Mouse (Mus musculus) retina, embryonic 14.5 days (tissue): ENCODE data around the gene Cox11.

Source experiments
- DNase-seq: peaks from one replicate; pipeline ENCODE4 v3.0.0-alpha.2; 2015; ENCODE audit warnings: low spot score

Gene Cox11

DNA sequence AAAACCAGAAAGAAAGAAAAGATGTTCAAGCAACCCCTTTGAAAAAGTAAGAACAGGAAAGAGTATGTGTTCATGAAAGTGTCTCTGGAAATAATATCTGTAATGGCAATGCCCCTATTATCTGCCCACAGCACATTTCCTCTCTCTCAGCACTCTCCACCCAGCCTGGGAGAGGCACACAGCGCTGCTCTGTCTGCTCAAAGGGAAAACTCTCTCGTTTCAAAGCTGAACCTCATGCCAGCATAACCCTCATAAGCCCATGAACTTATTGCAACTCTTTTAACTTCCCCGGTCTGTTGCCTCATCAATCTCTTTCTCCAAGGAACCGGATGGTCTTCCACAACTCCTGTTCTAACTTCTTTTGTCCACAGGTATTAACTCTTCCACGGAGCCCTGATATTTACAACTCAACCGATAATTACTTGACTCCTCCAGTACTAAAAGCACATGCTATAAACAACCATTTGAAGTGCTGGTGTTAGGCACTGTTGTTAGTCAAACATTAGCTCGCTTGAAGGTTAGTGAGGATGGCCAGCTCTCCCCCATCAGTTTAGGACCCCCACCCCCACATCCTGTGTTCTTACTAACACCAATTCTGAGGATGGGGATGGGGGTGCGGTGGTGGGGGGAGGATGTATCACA, 26.5 kb downstream of the Cox11 start:
- DNase-seq = no peak

DNA sequence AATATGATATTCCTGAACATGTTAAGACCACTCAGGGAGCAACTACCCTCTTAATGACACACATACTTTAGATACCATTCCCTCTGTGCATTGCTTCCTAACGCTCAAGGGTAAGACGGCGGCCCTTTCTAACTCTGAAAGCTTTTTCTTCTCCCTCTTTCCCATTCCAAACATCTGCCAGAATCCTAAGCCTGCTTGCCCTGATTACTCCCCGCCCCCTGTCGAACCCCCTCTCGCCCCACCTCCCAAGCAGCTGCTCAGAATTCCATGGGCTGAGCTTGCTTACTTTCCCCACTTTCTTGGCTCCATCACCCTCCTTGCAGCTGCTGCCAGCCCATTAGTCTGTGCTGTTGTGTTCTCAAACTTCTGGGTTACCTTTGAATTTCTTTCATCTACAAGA, 27.2 kb downstream of the Cox11 start:
- DNase-seq = peak; percentile 12

DNA sequence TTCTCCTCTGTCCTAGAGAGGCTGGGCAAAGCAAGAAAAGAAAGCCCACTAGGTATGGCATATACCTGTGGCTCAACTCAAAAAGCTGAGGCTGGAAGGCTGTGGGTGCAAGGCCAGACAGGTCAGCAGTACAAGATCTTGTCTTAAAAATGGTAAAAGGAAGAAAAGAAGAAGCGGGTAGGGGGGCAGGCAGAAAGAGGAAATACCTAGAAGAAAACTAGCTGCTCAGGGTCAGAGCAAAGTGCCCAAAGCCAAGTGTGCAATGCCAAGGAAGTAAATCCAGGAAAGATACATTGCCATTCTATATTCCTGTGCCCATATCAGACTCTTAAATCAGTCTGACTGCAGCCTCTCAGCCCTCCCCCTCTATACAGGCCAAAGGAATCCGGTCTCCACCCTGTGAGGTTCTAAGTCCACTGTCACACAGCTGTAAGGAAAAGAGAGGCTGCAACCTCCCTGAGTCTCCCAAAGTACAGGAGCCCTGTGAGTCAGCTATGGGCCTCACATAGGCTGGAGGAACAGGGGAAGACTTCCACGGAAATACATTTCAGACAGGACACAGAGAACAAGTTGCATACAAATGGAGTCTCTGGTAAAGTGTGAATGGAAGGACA, 28.3 kb downstream of the Cox11 start:
- no peak for DNase-seq

DNA sequence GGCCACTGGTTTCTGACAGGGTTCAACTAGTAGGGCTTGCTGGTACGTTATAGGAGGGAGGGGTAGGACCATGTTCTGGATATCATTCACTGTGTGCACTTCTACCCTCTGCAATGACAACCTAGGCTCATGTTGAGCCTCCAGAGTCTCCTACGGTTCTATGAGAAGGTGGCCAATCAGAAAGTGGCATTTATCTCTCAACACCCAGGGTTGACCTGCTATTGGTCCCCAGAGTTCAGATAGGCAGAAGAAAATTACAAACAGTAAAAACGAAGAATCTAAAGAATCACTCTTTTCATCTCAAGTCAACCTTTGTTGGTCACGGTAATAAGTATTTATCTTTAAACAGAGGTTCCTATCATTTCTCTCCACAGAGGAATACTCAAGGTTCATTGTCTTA, 28.9 kb downstream of the Cox11 start:
- no peak for DNase-seq

DNA sequence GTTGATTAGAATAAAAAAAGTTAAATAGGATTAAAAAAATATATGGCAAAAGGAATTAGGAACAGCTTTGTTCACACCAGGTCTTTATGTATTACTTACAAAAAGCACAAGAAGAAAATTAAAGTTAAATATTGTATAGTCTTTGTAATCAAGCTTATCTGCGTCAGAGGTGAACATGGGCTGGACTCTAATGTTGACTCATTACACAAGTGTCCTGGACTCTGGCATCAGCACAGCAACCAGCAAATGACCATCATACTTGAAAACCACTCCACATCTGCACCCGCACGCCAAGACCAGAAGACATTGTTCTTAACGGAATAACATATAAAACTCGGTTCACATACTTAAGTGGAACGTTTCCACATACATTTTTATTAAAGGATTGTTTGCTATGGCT, 29.4 kb downstream of the Cox11 start:
- no peak for DNase-seq

GRCm38 (mm10) chr11:90675479-90676110, 37.6 kb downstream of the Cox11 start:
- no peak for DNase-seq

- no peak for DNase-seq
Measured at GRCm38 (mm10) chr11:90677027-90677426, 39.1 kb downstream of the Cox11 start.

DNA sequence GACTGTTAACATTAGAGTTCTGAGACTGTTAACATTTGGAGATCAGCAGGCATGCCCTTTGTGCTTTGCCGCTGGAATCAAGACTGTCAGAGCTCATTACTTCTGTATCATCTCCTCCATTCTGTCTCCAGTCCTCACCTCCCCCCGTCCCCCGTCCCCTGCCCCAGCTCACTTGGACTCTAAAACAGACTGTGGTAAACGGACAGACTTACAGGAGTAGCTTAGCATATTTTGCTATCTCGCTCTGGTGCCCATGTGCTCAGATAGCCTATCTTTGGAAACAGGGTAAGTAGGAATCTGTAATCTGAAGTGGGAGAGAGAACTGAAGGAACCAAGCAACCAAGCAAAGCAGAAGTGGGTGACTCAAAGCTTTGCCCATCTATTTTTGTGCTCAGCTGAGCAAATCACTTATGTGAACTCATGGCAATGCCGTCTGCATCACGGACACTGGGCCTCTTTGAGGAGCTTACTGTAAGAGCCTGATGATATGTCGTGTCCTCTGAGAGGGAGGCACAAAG, 39.9 kb downstream of the Cox11 start:
- peak; percentile 84 for DNase-seq

DNA sequence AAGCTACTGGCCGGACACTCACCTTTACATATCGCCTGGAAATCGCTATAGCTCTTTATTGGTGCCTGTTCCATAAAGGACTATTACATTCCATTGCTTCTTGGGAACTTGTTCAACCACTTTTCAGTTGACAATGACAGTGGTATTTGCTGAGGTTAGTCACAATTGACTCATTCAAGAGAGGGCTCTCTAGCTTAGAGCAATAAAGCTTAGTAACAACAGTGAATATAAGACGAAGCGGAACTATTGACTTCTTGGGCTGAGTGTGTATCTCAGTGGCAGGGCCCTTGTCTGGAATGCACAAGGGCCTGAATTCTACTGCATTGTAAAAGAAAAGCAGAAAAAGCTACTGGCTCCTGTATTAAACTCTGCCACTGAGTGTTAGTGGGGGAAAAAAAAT, 40.6 kb downstream of the Cox11 start:
- DNase-seq = no peak

DNA sequence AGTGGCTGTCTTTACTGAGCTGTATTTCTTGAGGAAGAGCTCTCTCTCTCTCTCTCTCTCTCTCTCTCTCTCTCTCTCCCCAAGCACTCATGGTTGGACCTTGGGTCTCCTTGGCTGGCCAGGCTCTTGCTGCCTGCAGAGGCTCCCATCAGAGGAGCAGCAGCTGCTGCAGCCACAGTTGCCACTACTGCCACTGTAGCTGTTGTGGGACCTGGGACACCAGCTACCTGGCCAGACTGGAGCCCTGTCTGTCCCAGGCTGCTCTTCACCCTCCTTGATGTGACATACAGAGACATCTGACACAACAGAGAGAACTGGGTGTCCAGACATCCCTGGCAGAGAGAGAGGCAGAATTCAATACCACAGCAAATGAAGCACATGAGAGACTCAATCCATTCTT, 43.2 kb downstream of the Cox11 start:
- DNase-seq = no peak

DNA sequence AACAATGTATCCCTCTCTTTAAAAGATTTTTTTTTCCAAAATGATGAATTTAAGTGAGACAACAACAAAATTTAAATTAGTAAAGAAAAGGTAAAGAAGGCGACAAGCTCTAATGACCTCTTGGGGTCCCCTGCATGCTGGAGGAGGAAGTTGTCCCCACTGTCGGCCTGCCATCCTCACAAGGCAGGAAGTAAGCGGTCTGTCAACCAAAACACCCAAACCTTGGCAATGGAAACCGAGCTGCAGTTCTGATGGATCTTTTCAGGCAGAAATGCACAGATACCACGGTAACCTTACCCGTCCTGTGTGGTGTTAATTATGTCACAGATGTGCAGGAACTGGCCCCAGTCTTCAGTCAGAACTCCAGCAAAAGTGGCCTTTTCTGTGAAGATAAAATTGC, 46.8 kb downstream of the Cox11 start:
- DNase-seq = no peak

DNA sequence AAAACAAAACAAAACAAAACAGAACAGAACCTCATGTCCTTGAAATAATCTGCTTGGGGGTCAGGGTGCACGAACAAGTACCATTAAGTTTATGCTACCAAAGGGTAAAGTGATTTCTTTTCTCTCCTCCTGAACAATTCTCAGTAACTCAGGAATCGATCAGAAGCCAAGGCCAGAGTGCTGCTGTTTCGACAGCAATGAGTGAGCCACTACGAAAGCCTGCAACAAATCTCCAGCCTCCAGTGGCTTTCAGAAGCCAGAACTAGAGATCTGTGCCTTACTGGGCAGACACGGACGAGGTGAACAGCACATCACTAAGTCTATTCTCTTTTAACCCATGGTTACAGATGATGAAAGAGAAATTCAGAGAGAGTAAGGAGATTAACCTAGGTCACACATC, 47.2 kb downstream of the Cox11 start:
- no peak for DNase-seq

DNA sequence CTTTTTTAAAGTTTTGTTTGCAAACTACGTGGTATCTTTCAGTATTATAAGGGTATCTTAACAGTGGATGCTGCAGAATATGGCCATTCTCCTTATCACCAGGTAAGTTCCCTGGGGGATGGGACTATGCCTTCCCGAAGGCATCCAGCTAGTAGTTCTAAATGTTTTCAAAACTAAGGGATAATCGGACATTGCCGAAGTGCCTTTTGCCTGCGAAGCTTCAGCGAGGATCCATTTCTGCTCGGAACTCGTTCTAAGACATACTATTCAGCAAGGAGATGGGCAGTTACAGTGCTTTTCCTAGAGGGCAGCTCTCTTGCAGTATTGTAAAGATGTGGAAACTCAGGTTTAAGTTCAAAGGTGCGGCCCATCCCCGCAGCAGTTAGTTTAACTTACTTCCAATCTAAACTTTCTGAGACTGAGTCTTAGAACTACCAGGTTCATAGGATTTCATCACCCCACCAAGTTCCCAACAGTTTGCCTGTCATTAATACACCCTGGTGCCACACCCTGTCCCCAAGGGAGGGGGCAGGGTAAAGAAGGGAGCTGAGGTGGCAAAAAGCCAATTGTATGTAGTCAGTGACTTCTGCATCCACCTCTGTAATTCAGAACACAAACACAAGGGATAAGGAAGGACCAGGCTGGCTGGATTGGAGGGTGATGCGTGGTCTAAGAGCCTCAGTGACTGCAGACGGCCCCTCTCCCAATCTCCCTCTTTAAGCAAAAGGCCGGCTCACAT, 48.5 kb downstream of the Cox11 start:
- DNase-seq = no peak

DNA sequence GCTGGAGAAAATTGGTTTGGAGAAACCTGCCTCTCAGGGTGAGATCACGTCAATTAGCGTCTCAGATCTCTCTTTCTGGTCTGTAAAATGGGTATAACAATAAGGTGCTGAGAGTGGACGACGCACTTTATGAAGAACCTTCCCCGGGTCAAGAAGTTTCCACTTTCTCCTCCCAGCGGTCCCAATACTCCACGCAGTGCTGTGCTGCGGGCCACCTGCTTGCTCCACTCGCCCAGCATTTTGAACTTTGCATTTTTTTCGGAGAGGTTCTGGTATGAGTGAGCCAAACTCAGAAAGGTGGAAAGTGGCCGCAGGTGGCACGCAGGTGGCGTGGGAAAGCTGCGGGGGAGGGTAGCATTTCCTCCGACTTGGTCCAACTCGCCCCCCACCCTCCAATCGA, 49.1 kb downstream of the Cox11 start:
- no peak for DNase-seq

- DNase-seq = peak; percentile 81
Measured at GRCm38 (mm10) chr11:90687460-90688416, 49.8 kb downstream of the Cox11 start, which contains the start of gene Tom1l1. Tom1l1 (minus strand) TSS chr11:90688366.

DNA sequence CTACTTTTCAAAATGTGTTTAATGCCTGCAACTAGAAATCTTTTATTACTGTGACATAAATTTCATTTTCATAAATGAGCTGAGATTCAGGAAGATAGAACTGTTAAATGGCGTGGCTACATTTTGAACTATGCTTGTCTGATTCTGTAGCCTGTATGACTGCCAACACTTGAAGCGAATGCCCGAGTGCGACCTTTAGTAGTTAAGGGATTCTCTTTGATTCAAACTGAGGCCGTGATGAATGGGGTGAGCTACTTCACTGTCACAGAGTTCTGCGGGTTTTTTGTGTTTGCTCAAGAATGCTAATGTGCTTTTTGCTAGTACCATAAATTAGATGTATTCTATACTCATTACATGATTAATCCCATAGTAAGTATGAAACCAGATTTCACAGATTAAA, 52.4 kb downstream of the Cox11 start:
- no peak for DNase-seq

- no peak for DNase-seq
Measured at GRCm38 (mm10) chr11:90694206-90694605, 56.2 kb downstream of the Cox11 start.
